Mouse (Mus musculus) right cerebral cortex, adult 2 months (tissue): Measurements from ENCODE around the gene Samd10.

Source experiments
- DNase-seq, 2 experiments: peaks; one replicate each; pipeline ENCODE4 v3.0.0; 2021 to 2022; ENCODE audit warnings: low spot score in 2 of 2

The Samd10 gene

GRCm38 (mm10) chr2:181598454-181599351 lies at the start of gene Samd10:
Gene Samd10 (minus strand): TSS chr2:181599212.
- DNase-seq: peak; percentile 66 to 76

GRCm38 (mm10) chr2:181646626-181647472 lies 47.8 kb upstream of the Samd10 start:
- DNase-seq: no peak

- no peak for DNase-seq
Measured at GRCm38 (mm10) chr2:181645666-181646065, 46.7 kb upstream of the Samd10 start.

- peak; percentile 28 to 35 for DNase-seq
Measured at GRCm38 (mm10) chr2:181644361-181644760, 45.3 kb upstream of the Samd10 start.

- no peak for DNase-seq
Measured at GRCm38 (mm10) chr2:181635865-181636264, 36.9 kb upstream of the Samd10 start.

GRCm38 (mm10) chr2:181632624-181633023 lies 33.6 kb upstream of the Samd10 start:
- no peak for DNase-seq

- no peak for DNase-seq
Measured at GRCm38 (mm10) chr2:181628471-181628870, 29.5 kb upstream of the Samd10 start.

GRCm38 (mm10) chr2:181623401-181623800 lies 24.4 kb upstream of the Samd10 start:
- DNase-seq: peak; percentile 23 to 36

- no peak for DNase-seq
Measured at GRCm38 (mm10) chr2:181618761-181619495, 19.9 kb upstream of the Samd10 start.

- DNase-seq: no peak
Measured at GRCm38 (mm10) chr2:181602367-181602766, 3.4 kb upstream of the Samd10 start.

- DNase-seq: no peak
Measured at GRCm38 (mm10) chr2:181601751-181602145, 2.7 kb upstream of the Samd10 start.

- peak; percentile 98 to 99 for DNase-seq
Measured at GRCm38 (mm10) chr2:181600828-181601750, 2.1 kb upstream of the Samd10 start.

GRCm38 (mm10) chr2:181600226-181600758 lies 1.3 kb upstream of the Samd10 start:
- no peak for DNase-seq

- no peak for DNase-seq
Measured at GRCm38 (mm10) chr2:181597378-181598061, 1.5 kb downstream of the Samd10 start.

- no peak for DNase-seq
Measured at GRCm38 (mm10) chr2:181596221-181596960, 2.6 kb downstream of the Samd10 start.

GRCm38 (mm10) chr2:181594946-181595696 lies 3.9 kb downstream of the Samd10 start:
- DNase-seq: peak in 1 of 2 experiments; percentile 56

GRCm38 (mm10) chr2:181593937-181594336 lies 5.1 kb downstream of the Samd10 start:
- DNase-seq: no peak

GRCm38 (mm10) chr2:181593042-181593421 lies 6.0 kb downstream of the Samd10 start:
- peak in 1 of 2 experiments; percentile 67 for DNase-seq
